Mouse (Mus musculus) E14TG2a.4 (cell line): ENCODE measurements around the gene Smox.

ENCODE experiments used
- CTCF ChIP-seq: conservative IDR thresholded peaks from 2 replicates; pipeline ENCODE4 v1.5.1; 2014; ENCODE audit warnings: low read length
- NANOG ChIP-seq: IDR thresholded peaks from 2 replicates; pipeline ENCODE4 v1.6.1; 2014; ENCODE audit warnings: borderline replicate concordance, low read length, mixed read lengths
- POU5F1 ChIP-seq: IDR thresholded peaks from 2 replicates; pipeline ENCODE4 v1.6.1; 2014; ENCODE audit warnings: low read length, borderline replicate concordance

- peak; percentile 54 for TF ChIP-seq CTCF
- TF ChIP-seq NANOG: no peak
- TF ChIP-seq POU5F1: no peak
Observed at GRCm38 (mm10) chr2:131530623-131531008, 39.3 kb downstream of the Smox start.
